Mouse (Mus musculus): ENCODE measurements around the gene Kbtbd7.
"Not testable (repeated sequence)": the region's sequence is repeated elsewhere in the genome, so short reads cannot be mapped to it uniquely, and the experiment has no call there.

The Kbtbd7 gene

GRCm38 (mm10) chr14:79445055-79445620 lies 18.8 kb downstream of the Kbtbd7 start:
- DNase-seq (ENCODE audit: low read depth in 1 of 2, low spot score in 2 of 2): no peak

DNA sequence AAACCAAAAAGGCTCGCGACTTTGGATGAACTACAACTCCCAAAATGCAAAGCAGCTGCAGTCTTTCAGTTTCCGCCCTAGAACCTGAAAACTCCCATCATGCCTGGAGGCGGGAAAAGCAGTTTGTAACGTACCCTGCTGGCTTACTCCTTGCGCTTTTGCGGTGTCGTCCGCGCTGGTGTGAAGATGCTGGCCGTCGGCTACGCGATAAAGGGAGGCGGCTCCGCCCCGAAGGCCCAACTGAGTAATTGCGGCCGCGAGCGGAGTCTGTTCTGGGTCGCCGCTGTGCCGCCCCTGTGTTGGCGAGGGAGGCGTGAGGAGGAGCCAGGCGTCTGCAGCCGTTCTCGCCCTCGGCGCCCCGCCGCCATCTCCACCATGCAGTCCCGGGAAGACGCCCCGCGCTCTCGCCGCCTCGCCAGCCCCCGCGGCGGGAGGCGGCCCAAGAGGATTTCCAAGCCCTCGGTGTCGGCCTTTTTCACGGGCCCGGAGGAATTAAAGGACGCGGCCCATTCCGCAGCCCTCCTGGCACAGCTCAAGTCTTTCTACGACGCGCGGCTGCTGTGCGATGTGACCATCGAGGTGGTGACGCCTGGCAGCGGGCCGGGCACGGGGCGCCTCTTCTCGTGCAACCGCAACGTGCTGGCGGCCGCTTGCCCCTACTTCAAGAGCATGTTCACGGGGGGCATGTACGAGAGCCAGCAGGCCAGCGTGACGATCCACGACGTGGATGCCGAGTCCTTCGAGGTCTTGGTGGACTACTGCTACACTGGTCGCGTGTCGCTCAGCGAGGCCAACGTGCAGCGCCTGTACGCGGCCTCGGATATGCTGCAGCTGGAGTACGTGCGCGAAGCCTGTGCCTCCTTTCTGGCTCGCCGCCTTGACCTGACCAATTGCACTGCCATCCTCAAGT lies 25.6 kb downstream of the Kbtbd7 start, which contains the start of gene Kbtbd6:
Gene Kbtbd6 (plus strand): TSS at position 155 of the 910 bp plus-strand sequence.
- peak; percentile 55 to 67 for DNase-seq (ENCODE audit: low read depth in 1 of 2, low spot score in 2 of 2)

DNA sequence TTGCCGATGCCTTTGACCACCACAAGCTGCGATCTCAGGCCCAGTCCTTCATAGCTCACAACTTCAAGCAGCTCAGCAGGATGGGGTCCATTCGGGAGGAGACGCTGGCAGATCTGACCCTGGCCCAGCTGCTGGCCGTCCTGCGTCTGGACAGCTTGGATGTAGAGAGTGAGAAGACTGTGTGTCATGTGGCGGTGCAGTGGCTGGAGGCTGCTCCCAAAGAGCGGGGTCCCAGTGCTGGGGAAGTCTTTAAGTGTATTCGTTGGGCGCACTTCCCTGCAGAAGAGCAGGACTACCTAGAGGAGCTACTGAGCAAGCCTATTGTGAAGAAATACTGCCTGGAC lies 26.3 kb downstream of the Kbtbd7 start:
- DNase-seq (ENCODE audit: low read depth in 1 of 2, low spot score in 2 of 2): not testable (repeated sequence)

- DNase-seq (ENCODE audit: low read depth in 1 of 2, low spot score in 2 of 2): no peak
These were observed 34.1 kb downstream of the Kbtbd7 start for GRCm38 (mm10) chr14:79460401-79460800.

- no peak for DNase-seq (ENCODE audit: low read depth in 1 of 2, low spot score in 2 of 2)
These were observed 34.7 kb downstream of the Kbtbd7 start for GRCm38 (mm10) chr14:79460988-79461387.

GRCm38 (mm10) chr14:79465623-79466022 lies 39.3 kb downstream of the Kbtbd7 start:
- DNase-seq (ENCODE audit: low read depth in 1 of 2, low spot score in 2 of 2): no peak

DNA sequence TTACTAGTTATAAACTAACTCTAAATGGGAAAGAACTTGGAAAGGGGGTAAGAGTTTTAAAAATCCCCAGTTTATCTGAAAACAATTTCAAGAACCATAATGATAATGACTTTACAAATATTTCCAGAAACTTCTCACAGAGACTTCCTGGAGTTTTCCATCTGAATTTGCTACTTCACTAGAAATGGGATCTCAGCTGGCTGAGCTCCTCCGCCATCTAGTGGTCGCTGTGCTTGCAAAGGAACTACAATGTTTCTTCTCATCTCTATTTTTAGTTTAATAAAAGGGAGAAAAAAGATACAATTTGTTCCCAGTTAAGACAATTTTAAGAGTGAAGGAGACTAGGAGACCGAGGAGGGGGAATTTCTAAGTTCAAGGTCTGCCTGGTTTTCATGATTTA lies 41.3 kb downstream of the Kbtbd7 start:
- DNase-seq (ENCODE audit: low read depth in 1 of 2, low spot score in 2 of 2): peak in 1 of 2 experiments; percentile 7

DNA sequence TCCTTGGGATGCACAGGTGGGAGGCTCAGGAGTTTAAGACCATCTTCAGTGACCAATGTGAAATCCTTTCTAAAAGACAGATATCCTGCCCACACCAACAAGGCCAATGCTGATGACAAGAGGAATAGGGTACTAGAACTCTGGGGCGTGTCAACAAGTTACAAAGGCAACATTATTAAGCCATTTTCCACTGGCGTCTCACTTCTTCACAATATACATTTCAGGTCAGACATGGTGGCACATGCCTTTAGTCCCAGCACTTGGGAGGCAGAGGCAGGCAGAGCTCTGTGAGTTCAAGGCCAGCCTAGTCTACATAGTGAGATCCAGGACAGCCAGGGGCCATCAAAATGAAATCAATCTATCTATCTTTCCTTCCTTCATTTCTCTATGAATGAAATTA lies 47.1 kb downstream of the Kbtbd7 start:
- DNase-seq (ENCODE audit: low read depth in 1 of 2, low spot score in 2 of 2): no peak
